Mouse (Mus musculus) C2C12 (cell line): ENCODE results near the gene Foxs1. TPM values are rescaled to one million over a fixed set of nuclear protein-coding genes. Genes with fewer than 3 reads are reported as not detected.

Source experiments
- H3K27me3 ChIP-seq: one replicate; pipeline ENCODE4 v1.6.1; 2011; ENCODE audit not compliant: control insufficient read depth, insufficient read depth, insufficient read length
- H3K36me3 ChIP-seq: one replicate; pipeline ENCODE4 v1.6.1; 2011; ENCODE audit not compliant: control insufficient read depth, insufficient read depth
- H3K4me3 ChIP-seq: one replicate; pipeline ENCODE4 v1.5.1; 2011; ENCODE audit warnings: mild to moderate bottlenecking, control low read depth; ENCODE audit not compliant: poor library complexity, insufficient read depth, severe bottlenecking
- H3K79me2 ChIP-seq: one replicate; pipeline ENCODE4 v1.6.1; 2011; ENCODE audit not compliant: control insufficient read depth, insufficient read depth
- H3K79me3 ChIP-seq: one replicate; pipeline ENCODE4 v1.6.1; 2011; ENCODE audit warnings: low read depth, control low read depth
- H3ac ChIP-seq: one replicate; pipeline ENCODE3; 2011; ENCODE audit warnings: low read depth; ENCODE audit not compliant: control insufficient read depth, insufficient read length
- CEBPB ChIP-seq: IDR thresholded peaks from one replicate; pipeline ENCODE4 v1.6.1; 2011; ENCODE audit warnings: low read depth, mild to moderate bottlenecking, control low read depth, moderate library complexity
- CTCF ChIP-seq: IDR thresholded peaks from one replicate; pipeline ENCODE4 v1.5.1; 2011; ENCODE audit not compliant: control insufficient read depth, insufficient read depth, insufficient read length
- FOSL1 ChIP-seq: IDR thresholded peaks from one replicate; pipeline ENCODE4 v1.8.0; 2011; ENCODE audit warnings: mild to moderate bottlenecking, low read length; ENCODE audit not compliant: poor library complexity, insufficient read depth, severe bottlenecking
- MAX ChIP-seq: IDR thresholded peaks from one replicate; pipeline ENCODE4 v1.6.1; 2011; ENCODE audit warnings: mild to moderate bottlenecking, control low read depth
- MYOD1 ChIP-seq: IDR thresholded peaks from one replicate; pipeline ENCODE4 v1.6.1; 2011; ENCODE audit warnings: low read depth; ENCODE audit not compliant: control insufficient read depth, insufficient read length
- MYOG ChIP-seq: IDR thresholded peaks from one replicate; pipeline ENCODE4 v1.6.1; 2011; ENCODE audit not compliant: control insufficient read depth, insufficient read length; ENCODE audit errors: extremely low read depth
- USF1 ChIP-seq: IDR thresholded peaks from one replicate; pipeline ENCODE4 v1.6.1; 2011; ENCODE audit warnings: low read depth, mild to moderate bottlenecking, control low read depth, moderate library complexity
- polyA plus RNA-seq: library from polyadenylated mRNA; unstranded; fragments of >200 nt; fragmentation: generic; extraction: Trizol; gene quantifications from one replicate; pipeline ENCODE4 v1.2.1, GENCODE M21; 2012; ENCODE audit warnings: missing spikeins

Gene Foxs1
- polyA plus RNA-seq, 1 experiment: 55.0 TPM

DNA sequence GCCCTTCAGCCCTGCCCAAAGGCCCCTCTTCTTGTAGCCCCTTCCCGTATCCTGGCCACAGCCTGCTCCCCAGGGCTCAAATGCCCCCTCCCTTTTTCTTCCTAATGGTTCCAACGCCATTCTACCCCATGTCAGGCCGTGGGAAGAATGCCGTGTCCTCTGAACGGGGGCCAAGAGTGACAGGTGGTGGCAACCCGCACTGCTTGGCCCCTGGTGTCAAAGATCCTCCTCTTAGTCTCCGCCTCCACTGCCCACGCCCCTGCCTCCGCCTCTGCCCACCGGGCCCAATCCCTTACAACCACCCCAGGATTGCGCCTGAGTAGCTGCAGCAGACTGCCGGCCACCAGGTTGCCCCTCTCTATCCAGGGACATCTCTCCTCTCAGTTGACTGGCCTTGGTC is 22.0 kb downstream of the Foxs1 start, which contains the start of gene Mylk2:
TSS of gene Mylk2 (plus strand) at position 322 of the 400 bp plus-strand sequence.
- Histone ChIP-seq H3K36me3 (no peaks in the 10 kb centered on the region), H3K79me2 (no peaks in the 10 kb centered on the region), H3K79me3 (no peaks in the 10 kb centered on the region), H3ac (no peak within 1 kb of the TSS), H3K4me3 (no peak within 1 kb of the TSS), H3K27me3 (no peaks in the 10 kb centered on the region)
- TF ChIP-seq FOSL1 (no peak), MYOD1 (peak; percentile 77)

DNA sequence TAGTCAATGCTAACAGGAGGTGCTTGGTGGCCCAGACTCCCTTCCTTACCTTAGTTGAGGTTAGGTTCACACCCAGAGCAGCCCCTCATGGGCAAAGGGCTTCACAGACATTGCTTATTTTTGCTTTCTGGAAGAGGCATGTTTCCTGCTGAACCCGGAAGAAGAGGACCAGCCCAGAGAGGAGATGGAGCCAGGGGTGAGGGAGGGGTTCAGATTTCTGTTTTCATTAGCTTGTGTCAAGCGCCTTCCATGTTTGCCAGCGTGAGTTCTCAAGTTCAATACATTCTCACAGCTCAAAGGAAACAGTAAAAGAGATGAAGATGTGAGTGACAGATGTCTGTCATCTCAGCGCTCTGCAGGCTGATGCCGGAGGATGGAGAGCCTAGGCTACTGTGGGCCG is 23.2 kb downstream of the Foxs1 start:
- no peaks in the 10 kb centered on the region for H3K27me3 ChIP-seq

DNA sequence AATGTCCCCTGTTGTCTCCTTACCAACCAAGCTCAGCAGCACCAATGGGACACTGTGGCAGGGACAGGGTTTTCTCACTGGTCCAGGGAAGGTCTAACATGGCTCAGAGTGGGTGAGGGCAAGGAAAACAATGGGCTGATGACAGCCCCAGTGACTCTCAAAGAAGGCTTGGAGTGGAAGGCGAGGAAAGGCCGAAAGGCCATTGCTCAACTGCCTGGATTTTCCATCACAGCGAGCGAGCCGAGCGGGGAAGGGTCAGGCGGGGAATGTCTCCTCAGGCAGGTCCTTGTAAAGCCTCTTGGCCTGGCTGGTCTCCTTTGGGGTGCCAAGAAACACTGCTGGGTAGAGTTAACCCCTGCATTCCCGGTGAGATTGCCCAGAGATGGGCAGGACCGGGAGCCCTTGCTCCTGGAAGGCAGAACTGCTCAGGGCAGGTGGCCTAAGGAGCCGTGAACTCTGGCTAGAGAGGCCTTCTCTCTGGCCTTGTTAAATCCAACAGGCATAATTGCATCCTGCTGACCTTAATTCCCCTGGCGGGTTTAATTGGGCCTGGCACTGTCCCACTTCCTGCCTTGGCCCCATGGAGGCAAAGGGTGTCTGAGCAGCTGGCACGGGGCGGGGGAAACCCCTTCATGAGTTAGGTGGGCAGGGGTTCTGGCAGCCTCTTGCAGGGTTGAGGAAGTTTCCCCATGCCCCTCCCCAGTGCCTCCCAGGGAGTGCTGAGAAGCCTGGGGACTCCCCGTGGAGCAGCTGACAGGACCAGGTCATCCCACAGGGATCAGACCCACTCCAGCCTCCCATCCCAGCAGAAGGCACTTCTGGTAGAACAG is 25.7 kb downstream of the Foxs1 start:
- Histone ChIP-seq H3ac (no peak overlapping the region), H3K4me3 (no peak overlapping the region), H3K36me3 (no peaks in the 10 kb centered on the region), H3K79me3 (no peaks in the 10 kb centered on the region), H3K79me2 (no peaks in the 10 kb centered on the region), H3K27me3 (no peaks in the 10 kb centered on the region)
- TF ChIP-seq USF1 (peak; percentile 10), CTCF (no peak), MYOD1 (peak; percentile 62), MYOG (no peak)

More for the DNA sequence above, 23.2 kb downstream of the Foxs1 start:
- Histone ChIP-seq H3K79me3 (no peaks in the 10 kb centered on the region), H3K79me2 (no peaks in the 10 kb centered on the region), H3K4me3 (no peak overlapping the region), H3ac (no peak overlapping the region), H3K36me3 (no peaks in the 10 kb centered on the region)
- TF ChIP-seq CTCF (no peak), MAX (no peak), MYOD1 (no peak), USF1 (no peak), MYOG (no peak), FOSL1 (no peak), CEBPB (no peak)

DNA sequence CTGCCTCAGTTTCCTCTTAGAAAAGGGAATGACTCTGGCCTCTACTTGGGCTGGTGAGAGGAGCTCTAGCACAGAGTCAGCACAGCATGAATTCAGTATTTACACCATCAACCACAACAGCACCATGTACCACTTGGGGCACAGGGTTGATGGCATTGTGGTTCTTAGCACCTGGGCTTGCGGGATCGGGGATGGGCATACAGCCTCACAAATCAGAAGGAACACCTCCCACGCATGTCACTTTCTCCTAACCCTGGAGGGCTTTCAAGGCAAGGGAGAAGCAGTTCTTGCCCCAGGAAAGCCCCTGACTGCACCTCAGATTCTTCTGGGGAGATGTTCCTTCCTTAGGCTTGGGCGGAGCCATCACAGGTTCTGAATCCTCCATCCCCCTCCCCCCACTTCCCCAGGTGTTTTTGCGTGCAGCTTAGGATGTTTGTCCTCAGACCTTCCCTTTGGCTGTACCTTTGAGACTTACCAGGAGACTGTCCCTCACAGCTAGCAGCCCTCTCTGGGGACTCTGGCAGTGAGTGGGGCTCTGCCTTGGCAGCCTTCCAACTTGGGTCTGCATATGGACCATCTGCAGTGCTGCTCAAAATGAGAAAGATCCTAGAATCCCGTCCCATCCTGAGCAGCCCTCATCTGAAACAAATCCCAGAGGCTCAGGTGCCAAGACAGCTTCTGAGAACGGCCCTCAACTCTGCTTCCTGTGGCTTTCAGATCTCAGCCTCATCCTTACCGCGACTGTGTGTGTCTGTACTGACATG is 26.6 kb downstream of the Foxs1 start:
- no peak overlapping the region for H3K4me3 ChIP-seq
- no peaks in the 10 kb centered on the region for H3K27me3 ChIP-seq
- TF ChIP-seq CTCF (no peak), FOSL1 (no peak), MYOG (no peak), MAX (no peak), USF1 (no peak), CEBPB (no peak), MYOD1 (no peak)
- no peaks in the 10 kb centered on the region for H3K79me3 ChIP-seq
- H3ac ChIP-seq: no peak overlapping the region
- H3K36me3 ChIP-seq: no peaks in the 10 kb centered on the region
- H3K79me2 ChIP-seq: no peaks in the 10 kb centered on the region

DNA sequence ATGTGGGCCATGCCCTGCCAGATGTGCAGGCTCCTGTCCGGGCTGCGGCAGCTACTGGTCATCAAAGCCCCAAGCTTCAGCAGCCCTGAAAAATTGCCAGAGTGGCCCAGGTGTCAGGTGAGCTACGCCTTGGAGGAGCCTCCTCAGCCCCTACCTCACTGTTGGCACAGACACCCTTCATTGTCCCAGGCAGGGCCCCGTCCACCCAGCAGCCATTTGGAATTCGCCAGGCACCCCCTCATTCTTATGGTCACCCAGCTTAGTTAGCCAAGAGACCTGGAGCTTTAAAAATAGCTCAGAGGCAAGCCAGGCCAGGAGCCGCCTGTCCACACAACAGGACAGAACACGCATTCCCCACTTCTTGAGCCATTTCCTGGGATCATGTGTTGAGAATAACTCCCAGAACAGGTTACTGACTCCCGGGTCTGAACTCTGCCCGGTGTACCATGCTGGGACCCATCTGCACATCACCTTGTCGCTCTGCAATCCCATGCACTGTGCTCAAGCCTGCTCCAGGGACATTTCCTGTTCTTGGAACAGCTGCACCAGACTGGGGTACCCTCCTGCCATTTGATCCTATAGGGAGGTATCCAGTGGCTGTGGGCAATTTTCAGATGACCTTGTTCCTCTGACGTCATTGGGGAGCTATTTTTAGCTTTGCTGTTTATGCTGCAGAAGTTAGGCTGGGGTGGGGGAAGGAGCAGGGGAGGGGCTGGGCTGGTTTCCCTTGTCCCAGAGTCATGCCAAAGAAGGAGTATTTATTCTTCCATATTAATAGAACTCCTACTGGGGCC is 27.8 kb downstream of the Foxs1 start:
- no peaks in the 10 kb centered on the region for H3K36me3 ChIP-seq
- H3ac ChIP-seq: peak overlapping the region; percentile 8
- TF ChIP-seq MYOD1: peak; percentile 94
- no peak for TF ChIP-seq FOSL1
- H3K4me3 ChIP-seq: no peak overlapping the region
- H3K27me3 ChIP-seq: no peaks in the 10 kb centered on the region
- H3K79me2 ChIP-seq: no peaks in the 10 kb centered on the region
- H3K79me3 ChIP-seq: no peaks in the 10 kb centered on the region
